Mouse (Mus musculus): Measurements from ENCODE around the gene Tex2.

- TF ChIP-seq CTCF (conservative IDR thresholded peaks at IDR 0.05; ENCODE audit: insufficient read depth, insufficient read length, low read depth, low read length) (no peak), POLR2A (IDR thresholded peaks at IDR 0.05; ENCODE audit: low read depth, low read length) (no peak)
Measured at GRCm38 (mm10) chr11:106497926-106498325, 115.3 kb downstream of the Tex2 start.
